Mouse (Mus musculus) 3134 (cell line): Measurements from ENCODE around the gene Zdhhc1.

Experiments
- DNase-seq: peaks from one replicate; pipeline ENCODE4 v3.0.0-alpha.2; 2011; ENCODE audit warnings: low spot score; ENCODE audit not compliant: insufficient read length; ENCODE audit errors: extremely low read depth

Zdhhc1 gene

DNA sequence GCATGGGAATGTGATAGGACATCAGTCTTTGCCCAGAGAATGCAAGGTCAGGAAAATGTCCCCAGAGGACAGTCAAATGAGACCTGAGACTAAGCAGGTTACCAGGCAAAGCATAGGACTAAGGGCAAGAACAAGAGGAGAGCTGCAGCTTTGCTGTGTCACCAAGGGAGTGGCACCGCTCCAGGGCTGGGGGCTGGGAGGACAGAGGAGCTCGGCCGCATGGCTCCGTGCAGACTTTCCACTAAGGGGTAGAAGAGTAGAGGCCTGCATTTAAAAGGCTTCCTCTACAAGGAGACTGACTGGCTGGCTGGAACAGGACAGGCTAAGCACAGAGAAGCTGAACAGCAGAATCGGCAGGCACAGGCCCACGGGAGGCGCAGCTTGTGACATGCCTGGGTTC, 32.1 kb downstream of the Zdhhc1 start:
- no peak for DNase-seq

DNA sequence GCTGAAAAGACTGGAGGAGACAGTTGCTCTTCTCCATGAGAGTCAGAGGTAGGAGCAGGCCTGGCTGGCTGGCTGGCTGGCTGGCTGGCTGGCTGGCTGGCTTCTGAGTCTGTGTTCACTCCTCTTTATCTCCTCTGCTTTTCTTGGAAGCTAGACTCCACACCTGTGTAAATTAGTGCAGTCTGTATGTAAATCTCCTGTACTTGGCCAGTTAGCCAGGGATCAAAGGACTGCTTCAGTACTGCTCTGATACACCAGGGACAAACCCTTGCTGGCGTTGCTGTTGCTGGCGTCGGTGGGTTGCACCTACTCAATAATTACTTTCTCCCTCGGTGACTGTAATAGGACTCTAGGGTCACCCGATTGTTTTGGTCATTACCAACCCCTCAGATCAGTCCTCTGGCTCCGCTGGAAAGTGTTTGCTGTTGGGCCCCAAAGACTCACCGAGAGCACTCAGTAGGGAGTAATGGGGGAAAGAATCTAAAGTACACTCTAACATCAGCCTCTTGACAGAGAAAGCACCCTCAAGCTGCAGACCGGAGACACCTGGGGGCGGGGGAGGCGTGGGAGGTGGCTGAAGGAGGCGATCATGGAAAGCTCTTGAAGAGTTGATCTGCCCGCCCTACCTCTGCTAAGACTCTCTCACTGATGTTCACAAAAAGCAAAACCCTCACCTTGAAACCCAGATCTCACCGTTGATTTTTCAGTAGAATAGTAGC, 35.5 kb downstream of the Zdhhc1 start:
- DNase-seq, result no peak

DNA sequence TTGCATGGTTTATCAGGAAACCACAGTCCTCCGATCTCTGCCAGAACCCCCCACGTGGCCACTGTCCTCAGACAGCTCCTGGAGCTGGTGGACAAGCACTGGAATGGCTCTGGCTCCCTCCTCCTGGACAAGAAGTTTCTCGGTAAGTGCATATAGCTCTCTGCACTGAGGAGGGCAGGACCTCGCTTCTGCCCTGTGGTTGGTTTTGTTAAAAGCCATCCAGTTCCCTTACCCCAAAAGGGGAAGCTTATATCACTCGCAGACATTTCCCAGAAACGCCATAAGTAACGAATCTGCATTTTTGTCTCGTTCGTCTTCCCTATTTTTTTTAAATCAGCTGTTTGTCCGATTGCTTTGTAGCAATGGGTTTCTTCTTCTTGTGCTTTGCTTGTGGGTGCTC, 41.5 kb downstream of the Zdhhc1 start:
- no peak for DNase-seq

DNA sequence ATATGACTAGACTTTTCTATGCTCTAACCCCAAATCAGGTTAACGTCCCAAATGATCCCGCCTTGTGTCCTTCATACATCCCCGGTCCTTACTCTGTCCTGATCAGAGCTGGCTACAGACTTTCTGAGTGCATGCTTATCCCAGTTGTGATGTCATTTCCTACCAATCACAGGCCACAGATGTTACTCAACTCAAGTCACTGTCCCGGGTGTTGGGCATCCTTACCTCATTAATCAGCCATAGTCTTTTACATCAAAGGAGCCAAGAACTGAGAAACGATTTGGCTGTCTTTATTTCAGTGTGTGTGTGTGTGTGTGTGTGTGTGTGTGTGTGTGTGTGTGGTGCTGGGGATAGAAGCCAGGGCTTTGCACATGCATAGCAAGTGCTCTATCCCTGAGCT, 42.6 kb downstream of the Zdhhc1 start:
- DNase-seq, result no peak

DNA sequence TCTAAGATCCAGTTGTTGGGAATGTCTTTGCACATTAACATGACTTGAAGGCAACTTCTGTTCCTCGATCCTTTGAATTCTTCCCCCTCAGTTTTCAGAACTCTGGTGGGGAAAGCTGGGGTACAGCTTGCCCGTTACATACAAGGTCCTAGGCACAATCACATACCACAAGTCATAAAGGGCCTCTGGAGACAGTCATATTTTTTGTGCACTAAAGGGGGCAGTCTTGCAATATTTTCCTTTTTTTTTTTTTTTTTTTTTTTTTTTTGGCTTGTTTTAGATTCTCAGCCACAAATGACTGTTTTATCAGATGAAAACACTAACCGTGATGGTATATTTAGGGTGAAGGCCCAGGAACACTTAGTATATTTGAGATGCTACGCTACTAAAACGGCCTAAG, 43.4 kb downstream of the Zdhhc1 start:
- peak; percentile 56 for DNase-seq

DNA sequence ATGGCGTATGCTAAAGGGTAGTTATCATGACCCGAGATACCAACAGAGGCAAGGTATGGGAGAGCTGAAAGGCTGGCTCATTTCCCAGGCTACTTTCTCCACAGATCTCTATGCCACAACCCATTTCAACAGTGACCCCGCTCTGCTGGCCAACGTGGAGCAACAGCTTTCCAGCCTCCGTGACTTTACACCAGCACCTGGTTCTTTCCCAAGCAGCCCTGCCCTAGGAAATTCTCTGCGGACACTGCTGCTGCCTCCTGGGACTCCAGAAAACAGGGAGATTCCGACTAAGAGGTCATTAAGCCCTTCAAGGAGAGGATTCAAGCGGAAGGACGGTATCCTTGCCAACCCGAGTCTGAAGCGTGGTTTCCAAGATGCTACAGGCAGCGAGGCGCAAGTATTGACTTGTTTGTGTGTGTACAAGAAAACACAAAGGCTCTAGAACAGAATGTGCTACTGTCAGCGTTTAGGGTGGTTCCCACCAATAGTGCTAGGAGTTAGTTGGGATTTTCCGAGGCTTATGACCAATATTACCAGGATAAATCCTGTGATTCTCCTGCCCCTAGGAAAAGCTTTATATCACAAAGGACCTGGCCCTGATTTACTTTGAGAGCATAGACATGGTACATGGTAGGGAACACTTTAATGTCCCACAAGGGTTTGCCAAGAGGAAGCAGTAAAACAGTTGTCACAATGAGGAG, 44.6 kb downstream of the Zdhhc1 start:
- DNase-seq, result no peak

DNA sequence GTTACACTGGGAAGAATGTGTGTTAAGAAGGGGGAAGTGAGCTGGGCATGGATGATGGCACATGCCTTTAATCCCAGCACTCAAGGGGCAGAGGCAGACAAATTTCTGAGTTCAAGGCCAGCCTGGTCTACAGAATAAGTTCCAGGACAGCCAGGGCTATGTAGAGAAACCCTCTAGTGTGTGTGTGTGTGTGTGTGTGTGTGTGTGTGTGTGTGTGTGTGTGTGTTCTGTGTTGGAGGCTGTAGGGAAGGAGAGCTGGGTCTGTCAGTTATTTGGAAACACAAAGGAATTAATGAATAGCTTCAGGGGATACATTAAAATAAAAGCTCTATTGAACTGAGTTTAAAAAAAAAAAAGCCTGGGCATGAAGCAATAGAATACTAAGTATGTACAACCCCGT, 45.7 kb downstream of the Zdhhc1 start:
- DNase-seq, result no peak

DNA sequence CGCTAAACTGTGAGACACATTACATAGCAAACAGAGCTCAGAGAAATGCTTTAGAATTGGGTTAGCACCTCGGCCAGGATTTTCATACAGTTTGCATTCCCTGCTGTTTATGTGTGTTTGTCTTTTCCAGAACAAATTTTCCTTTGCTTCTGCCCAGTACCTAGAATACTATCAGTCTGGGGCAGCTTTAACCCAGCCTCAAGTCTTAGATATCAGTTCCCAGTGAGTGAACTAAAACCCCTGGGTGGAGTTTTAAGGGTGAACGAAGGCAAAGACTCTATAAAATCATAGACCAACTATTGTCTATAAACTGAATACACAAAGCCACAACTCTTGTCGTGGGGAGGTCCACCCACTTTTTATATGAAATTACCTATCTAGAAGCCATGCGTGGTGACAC, 48.1 kb downstream of the Zdhhc1 start:
- no peak for DNase-seq

DNA sequence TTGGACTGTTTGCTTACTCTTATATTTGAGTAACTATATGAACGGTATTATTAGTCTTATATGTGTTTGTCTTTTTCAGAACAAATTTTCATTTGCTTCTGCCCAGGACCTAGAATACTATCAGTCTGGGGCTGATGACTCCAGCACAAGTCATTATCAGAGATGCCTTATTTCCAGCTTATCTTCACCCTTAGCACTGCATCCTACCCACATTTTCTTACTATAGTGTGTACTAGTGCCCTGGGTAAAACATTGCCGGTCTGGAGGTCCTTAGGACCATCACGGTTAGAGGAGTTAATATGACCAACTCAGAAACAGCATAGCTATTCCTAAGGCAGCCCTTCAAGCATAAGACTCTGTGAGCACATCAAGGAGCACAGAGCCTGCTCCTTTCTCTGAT, 48.5 kb downstream of the Zdhhc1 start:
- no peak for DNase-seq

DNA sequence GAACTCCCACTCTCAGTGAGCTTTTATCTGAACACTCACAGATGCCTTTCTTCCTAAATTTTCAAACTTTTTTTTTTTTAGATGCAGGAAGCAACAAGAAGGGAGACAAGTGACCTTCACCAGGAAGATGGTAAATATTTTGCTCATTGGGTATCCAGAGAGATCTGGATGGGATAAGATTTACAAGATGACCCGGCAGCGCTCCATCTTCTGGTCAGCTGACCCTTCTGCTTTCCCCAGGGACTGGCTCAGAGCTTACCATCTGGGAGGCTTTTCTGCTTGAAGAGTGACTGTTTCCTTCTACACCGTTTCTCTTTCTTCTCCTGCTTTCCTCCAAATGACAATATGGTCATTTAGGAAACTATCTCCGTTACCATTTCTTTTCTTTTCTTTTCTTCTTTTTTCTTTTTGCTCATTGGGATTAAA, 50.6 kb downstream of the Zdhhc1 start:
- DNase-seq, result no peak

DNA sequence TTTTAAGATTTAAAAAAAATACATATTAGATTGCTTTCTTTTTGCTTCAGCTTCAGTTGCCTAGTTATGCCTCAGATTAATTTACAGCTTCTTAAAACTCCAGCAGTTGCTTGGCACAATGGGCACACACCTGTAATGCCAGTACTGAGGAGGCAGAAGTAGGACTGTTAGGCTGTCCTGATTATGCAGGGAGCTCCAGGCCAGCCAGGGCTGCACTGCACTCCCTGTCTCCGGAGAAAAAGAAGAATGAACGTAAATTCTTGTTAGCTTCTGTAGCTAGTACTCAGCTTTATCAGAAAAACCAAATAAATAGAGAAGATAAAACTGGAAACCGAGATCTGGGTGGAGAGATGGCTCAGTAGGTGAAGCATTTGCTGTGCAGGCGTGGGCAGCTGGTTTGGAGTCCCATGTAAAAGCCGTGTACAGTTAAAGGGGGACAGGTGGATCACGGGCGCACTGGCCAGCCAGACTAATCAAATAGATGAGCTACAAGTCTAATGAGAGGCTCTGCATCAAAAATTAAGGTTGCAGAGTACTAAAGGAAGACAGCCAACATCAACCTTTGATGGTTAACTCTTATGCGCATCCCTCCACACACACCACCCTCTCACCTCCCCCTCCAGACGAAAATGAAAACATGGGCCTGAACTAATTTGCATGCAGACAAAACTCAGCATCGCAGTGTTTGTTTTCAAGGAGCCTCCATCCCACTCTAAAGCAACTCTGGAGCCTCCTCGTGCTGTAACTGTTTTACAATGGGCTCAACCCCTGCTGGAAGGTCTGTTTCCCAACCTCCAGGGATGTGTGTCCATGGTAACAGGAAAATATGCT, 51.2 kb downstream of the Zdhhc1 start:
- no peak for DNase-seq

DNA sequence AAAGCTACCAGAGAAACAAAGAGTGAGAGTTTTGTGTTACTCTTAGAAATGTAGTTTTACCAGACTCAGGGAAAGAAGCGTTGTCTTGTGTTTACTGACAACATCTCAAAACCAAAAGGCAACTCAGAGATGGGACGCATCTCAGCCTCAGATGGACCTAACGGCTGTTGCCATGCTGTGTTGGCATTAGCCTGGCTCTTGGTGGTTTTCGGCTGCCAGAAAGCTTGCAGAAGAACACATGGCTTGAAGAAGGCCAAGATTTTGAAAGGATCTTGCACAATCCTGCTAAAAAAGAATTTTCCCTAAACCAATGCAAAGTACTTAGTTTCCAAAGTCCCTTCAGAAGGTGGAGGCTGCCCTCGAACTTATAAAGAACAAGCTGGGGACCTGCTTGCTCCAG, 54.0 kb downstream of the Zdhhc1 start:
- no peak for DNase-seq

DNA sequence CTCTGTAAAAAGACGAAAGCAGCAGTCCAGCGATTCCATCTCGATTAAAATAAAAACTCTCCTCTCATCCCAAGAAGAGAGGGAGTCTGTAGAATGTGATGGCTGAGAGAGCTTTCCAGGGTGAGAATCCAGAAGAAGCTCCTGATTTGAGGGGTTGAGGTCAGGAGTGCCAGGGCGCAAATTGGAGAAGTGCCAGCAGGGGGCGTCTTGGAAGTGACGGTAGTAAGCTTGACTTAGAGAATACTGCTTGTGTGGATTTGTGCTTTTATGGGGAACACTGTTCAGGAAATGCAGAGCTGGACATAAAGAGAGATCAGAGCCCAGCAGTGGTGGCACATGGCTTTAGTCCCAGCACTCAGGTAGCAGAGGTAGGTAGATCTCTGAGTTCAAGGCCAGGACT, 55.3 kb downstream of the Zdhhc1 start:
- no peak for DNase-seq

DNA sequence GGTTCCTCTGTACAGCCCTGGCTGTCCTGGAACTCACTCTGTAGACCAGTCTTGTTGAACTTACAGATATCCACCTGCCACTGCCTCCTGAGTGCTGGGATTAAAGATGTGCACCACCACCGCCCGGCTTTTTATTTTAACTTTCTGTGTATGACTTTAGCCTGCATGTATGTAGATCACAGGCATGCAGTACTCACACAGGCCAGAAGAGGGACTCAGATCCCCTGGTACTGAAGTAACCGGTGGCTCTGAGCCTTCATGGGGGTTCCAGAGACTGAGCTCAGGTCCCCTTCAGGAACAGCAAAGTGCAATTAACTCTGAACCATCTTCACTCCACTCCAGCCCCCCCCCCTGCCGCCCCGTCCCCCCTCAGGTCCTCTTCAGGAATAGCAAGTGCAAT, 57.8 kb downstream of the Zdhhc1 start:
- no peak for DNase-seq

DNA sequence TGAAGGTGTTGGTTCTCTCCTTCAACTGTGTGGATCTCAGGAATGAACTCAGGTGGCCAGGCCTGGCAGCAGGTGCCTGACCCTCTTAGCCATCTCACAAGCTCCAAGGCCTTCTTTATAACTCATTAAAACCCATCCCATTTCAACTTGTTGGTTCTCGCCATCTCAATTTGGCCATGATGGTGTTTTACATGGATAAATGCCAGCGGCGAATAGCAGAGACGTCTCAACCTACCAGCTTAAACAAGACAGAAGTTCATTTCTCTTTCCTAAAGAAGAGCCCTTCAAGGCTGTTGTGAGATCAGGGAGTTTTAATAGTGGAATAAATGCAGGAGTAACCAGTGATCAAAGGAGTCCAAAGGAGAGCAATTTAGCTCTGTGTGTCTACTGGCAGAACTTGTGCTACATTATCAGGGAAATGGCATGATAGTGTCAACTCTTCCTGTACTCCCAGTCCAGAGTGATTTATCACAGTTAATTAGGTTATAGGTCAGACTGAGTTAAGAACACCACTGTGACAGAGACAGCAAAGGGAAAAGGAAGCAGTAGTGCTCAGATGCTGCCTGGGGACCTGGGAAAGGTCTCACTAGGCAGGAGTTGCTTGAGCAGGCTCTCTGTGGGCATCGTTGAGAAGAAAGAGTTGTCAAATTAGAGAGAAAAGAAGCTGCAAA, 59.5 kb downstream of the Zdhhc1 start:
- DNase-seq, result no peak

DNA sequence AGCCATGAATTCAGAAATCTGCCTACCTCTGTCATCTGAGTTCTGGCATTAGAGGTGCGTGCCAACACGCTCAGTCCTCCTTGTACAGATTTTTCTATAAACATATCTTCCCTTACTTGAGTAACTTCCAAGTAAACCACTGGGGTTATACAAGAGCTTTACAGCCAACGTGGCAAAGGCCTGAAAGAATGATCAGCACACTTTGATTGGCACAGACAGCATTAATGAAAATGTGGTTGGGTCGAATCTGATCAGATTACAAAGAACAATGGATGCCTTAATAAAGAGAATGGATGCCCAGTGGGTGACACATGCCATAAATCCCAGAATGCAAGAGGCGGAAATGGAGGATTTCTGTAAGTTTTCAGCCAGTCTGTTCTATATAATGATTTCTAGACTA, 60.5 kb downstream of the Zdhhc1 start:
- DNase-seq, result no peak

DNA sequence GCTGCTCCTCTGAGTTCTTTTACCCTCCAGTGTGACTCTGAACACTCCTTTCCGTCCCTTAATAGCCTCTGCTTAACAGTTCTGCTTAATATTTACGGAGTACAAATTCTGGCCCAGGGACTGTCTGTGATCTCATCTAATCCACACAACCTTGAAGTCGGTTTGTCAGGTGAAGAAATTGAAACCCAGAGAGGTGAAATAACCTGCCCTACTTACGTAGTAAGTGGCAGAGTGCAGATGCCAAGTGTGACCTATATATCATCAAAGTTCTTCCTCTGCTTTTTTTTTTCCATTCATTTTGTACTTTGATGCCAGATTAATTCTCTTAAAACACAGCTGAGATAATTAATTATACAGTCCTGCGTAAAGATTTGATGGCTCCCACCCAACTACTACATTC, 62.6 kb downstream of the Zdhhc1 start:
- no peak for DNase-seq

DNA sequence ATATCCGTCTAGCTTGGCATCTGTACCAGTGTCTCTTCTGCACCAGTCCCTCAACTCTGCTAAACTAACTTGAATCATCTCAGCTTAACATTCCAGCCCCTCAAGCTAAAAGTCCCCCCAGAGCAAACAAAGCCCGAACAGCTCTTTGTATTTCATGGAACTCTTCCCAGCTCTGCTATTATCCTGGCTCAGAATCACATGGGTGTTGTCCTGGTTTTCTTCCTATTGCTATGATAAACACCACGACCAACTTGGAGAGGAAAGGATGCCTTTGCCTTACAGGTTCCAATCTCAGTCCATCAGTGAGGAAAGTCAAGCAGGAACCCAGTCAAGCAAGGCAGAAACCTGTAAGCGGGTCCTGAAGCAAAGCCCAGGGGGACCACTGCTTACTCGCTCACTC, 63.2 kb downstream of the Zdhhc1 start:
- DNase-seq, result no peak

DNA sequence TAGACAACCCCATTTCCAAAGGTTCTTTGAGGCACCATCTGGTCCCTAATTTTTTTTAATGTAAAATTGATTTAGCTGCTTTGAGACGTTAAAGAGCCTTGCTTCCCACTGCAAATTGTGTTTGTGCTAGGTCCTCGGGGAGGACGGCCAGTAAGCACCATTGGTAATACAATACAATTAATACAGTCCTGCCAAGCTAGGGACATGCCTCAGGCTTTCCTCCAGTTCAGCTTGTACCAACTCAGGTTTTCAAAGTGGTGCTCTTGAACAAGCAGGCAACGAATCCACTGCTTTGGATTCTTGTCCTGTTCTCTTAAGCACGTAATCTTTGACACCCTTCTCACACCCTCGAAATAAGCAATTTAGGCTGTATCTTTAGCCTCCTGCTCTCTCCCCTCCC, 63.7 kb downstream of the Zdhhc1 start:
- no peak for DNase-seq

DNA sequence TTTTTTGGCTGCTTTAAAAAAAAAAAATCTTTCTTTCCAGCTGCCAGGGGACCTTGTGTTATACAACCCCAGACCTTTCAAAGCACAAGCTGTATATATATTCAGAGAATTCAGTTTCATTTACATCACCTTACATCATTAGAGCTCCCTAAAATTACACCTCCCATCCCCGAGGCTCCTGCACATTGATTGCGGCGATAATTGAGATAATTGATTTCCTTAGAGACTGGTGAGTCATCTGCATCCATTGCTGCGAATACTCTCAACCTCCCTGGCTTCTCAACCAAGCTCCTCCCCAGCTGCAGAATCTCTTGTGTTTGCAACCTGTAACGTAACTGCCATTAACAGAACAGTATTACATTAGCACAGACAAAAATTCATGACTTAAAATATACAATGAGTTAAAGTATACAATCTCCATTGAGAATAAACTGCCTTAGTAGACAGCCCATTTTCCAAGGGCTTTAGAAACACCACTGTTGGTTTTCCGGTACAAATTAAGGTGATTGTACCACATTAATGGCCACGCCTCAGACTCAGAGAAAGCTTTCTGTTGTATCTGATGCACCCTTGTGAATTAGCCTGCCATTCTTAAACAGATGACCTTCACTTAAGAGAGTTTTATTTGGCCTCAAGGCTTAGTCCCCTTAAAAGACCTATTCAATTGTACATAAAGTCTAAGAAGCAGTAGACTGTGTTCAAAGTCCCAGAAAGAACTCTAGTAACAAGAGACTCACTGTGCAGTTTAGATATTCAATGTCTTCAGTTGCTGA, 64.8 kb downstream of the Zdhhc1 start:
- DNase-seq, result no peak
